Comparison of ENCODE assay signal across 8 mouse cellular contexts in genomic region chr6:38380764-38381128, GRCm38 (mm10). TPM values are rescaled to one million over a fixed set of nuclear protein-coding genes. Genes with fewer than 3 reads are reported as not detected.
DNase-seq lines count a peak whose midpoint lies in the region; ATAC-seq and TF ChIP-seq lines count a peak whose summit lies in the region.

No protein-coding gene starts in this region.

- no peaks in the 10 kb centered on the region for H3K9me3 ChIP-seq in heart, embryonic 12.5 days (replicated peaks)
- no peaks in the 10 kb centered on the region for H3K9me3 ChIP-seq in E14TG2a.4 (ENCODE audit: low read length)
- no peaks in the 10 kb centered on the region for H3K9me3 ChIP-seq in forebrain, embryonic 13.5 days (replicated peaks)
- H3K9me3 ChIP-seq in liver, embryonic 15.5 days (replicated peaks), result no peaks in the 10 kb centered on the region

- peak overlapping the region; percentile 43 for H3K9ac ChIP-seq in heart, embryonic 12.5 days
- H3K9ac ChIP-seq in forebrain, embryonic 13.5 days, result peak overlapping the region; percentile 74
- H3K9ac ChIP-seq in liver, embryonic 15.5 days, result peak overlapping the region; percentile 57

- no peak for DNase-seq in heart, postnatal 10 days
- DNase-seq in thymus, adult 18-20 months, result no peak
- no peak for DNase-seq in urinary bladder, postnatal 14 days (ENCODE audit: low spot score)
- DNase-seq in ovary, adult 18-20 months (ENCODE audit: low spot score), result no peak

- ATAC-seq in heart, embryonic 12.5 days (ENCODE audit: insufficient number of reproducible peaks, low FRiP score), result no peak
- peak; percentile 17; the same call in 1 of the 2 replicates for ATAC-seq in forebrain, embryonic 13.5 days
- no peak for ATAC-seq in liver, embryonic 15.5 days (ENCODE audit: insufficient read depth)

- H3K4me3 ChIP-seq in heart, embryonic 12.5 days, result peak overlapping the region; percentile 60
- peak overlapping the region; percentile 88 for H3K4me3 ChIP-seq in E14TG2a.4 (replicated peaks; ENCODE audit: low read length)
- H3K4me3 ChIP-seq in forebrain, embryonic 13.5 days, result peak overlapping the region; percentile 58
- peak overlapping the region; percentile 63 for H3K4me3 ChIP-seq in liver, embryonic 15.5 days (replicated peaks)

- 4% methylated on average over 4 of the region's 4 CpGs for WGBS in heart, embryonic 12.5 days
- WGBS in forebrain, embryonic 13.5 days, result 2% methylated on average over 4 of the region's 4 CpGs
- whole genome bisulfite sequencing in liver, embryonic 15.5 days (ENCODE audit: insufficient replicate concordance), result 2% methylated on average over 4 of the region's 4 CpGs

- no peak for TF ChIP-seq CTCF in E14TG2a.4 (conservative IDR thresholded peaks at IDR 0.05; ENCODE audit: low read length)

- no peaks in the 10 kb centered on the region for H3K27me3 ChIP-seq in heart, embryonic 12.5 days (replicated peaks)
- H3K27me3 ChIP-seq in E14TG2a.4 (ENCODE audit: insufficient read depth, low read length), result no peaks in the 10 kb centered on the region
- H3K27me3 ChIP-seq in forebrain, embryonic 13.5 days, result no peaks in the 10 kb centered on the region
- no peaks in the 10 kb centered on the region for H3K27me3 ChIP-seq in liver, embryonic 15.5 days

- H3K36me3 ChIP-seq in heart, embryonic 12.5 days, result peaks cover 4% of the 10 kb centered on the region; the same call in 1 of the 2 replicates
- H3K36me3 ChIP-seq in E14TG2a.4 (ENCODE audit: insufficient read depth, low read length), result no peaks in the 10 kb centered on the region
- peaks cover 8% of the 10 kb centered on the region for H3K36me3 ChIP-seq in forebrain, embryonic 13.5 days (ENCODE audit: poor library complexity, severe bottlenecking)
- H3K36me3 ChIP-seq in liver, embryonic 15.5 days (replicated peaks), result no peaks in the 10 kb centered on the region

- no peak overlapping the region for H3K27ac ChIP-seq in heart, embryonic 12.5 days (ENCODE audit: poor library complexity, severe bottlenecking)
- H3K27ac ChIP-seq in forebrain, embryonic 13.5 days, result peak overlapping the region; percentile 52; the same call in 1 of the 2 replicates
- H3K27ac ChIP-seq in liver, embryonic 15.5 days (replicated peaks), result peak overlapping the region; percentile 70

- peak overlapping the region; percentile 70 for H3K4me2 ChIP-seq in heart, embryonic 12.5 days
- peak overlapping the region; percentile 73 for H3K4me2 ChIP-seq in forebrain, embryonic 13.5 days
- H3K4me2 ChIP-seq in liver, embryonic 15.5 days, result peak overlapping the region; percentile 92

- H3K4me1 ChIP-seq in heart, embryonic 12.5 days (replicated peaks), result 0 out of 2 replicates have a peak, but pooled peaks cover 3% of the 10 kb centered on the region
- peaks cover 16% of the 10 kb centered on the region for H3K4me1 ChIP-seq in E14TG2a.4 (replicated peaks; ENCODE audit: low read depth, low read length)
- H3K4me1 ChIP-seq in forebrain, embryonic 13.5 days, result peaks cover 7% of the 10 kb centered on the region
- H3K4me1 ChIP-seq in liver, embryonic 15.5 days (replicated peaks), result peaks cover 8% of the 10 kb centered on the region

- intact Hi-C loops in heart, postnatal 10 days (cut with DNase I), result loop anchor here (2.0 to 5.0 kb wide), 2 partner anchors 26 to 52 kb away; partner anchors contain the start of genes Ubn2 and Zc3hav1

RNA-seq across cellular contexts. Expression of gene Ttc26, which starts 0.5 kb away (rescaled TPM):
- polyA plus RNA-seq in heart, embryonic 12.5 days (2016; fragmentation: Nextera tagmentation; extraction: Ambion mirVana), result 3.4 and 3.5 TPM in 2 replicates
- 1 to 10 TPM; 3.1 to 3.3 TPM for total RNA-seq in heart, postnatal 10 days (2021)
- polyA plus RNA-seq in forebrain, embryonic 13.5 days (2015; fragmentation: Nextera tagmentation; extraction: Ambion mirVana), result 9.5 and 9.7 TPM in 2 replicates
- 0.23 and 0.30 TPM in 2 replicates for polyA plus RNA-seq in liver, embryonic 15.5 days (2015; fragmentation: Nextera tagmentation; extraction: Ambion mirVana)

RNA-seq across cellular contexts. Expression of gene Zc3hav1, which starts 26.3 kb away (rescaled TPM):
- 9.3 and 10.1 TPM in 2 replicates for polyA plus RNA-seq in heart, embryonic 12.5 days (2016; fragmentation: Nextera tagmentation; extraction: Ambion mirVana)
- 10 to 100 TPM; 20.7 to 21.5 TPM for total RNA-seq in heart, postnatal 10 days (2021)
- 0.75 and 1.0 TPM in 2 replicates for polyA plus RNA-seq in forebrain, embryonic 13.5 days (2015; fragmentation: Nextera tagmentation; extraction: Ambion mirVana)
- 23.4 and 23.6 TPM in 2 replicates for polyA plus RNA-seq in liver, embryonic 15.5 days (2015; fragmentation: Nextera tagmentation; extraction: Ambion mirVana)

RNA-seq across cellular contexts. Expression of gene Ubn2, which starts 53.0 kb away (rescaled TPM):
- 11.7 and 14.7 TPM in 2 replicates for polyA plus RNA-seq in heart, embryonic 12.5 days (2016; fragmentation: Nextera tagmentation; extraction: Ambion mirVana)
- 10 to 100 TPM; 27.7 to 28.3 TPM for total RNA-seq in heart, postnatal 10 days (2021)
- polyA plus RNA-seq in forebrain, embryonic 13.5 days (2015; fragmentation: Nextera tagmentation; extraction: Ambion mirVana), result 22.2 and 22.4 TPM in 2 replicates
- polyA plus RNA-seq in liver, embryonic 15.5 days (2015; fragmentation: Nextera tagmentation; extraction: Ambion mirVana), result 4.1 and 5.1 TPM in 2 replicates
